Mouse (Mus musculus): ENCODE measurements around the gene Flvcr1. TPM values are rescaled to one million over a fixed set of nuclear protein-coding genes. Genes with fewer than 3 reads are reported as not detected.
A peak's percentile ranks its signal among the peaks of the same experiment; 100 is the strongest.

Flvcr1 gene
- polyA plus RNA-seq (2016; fragmentation: Nextera tagmentation; extraction: Ambion mirVana), result 6.4 and 6.9 TPM in 2 replicates

DNA sequence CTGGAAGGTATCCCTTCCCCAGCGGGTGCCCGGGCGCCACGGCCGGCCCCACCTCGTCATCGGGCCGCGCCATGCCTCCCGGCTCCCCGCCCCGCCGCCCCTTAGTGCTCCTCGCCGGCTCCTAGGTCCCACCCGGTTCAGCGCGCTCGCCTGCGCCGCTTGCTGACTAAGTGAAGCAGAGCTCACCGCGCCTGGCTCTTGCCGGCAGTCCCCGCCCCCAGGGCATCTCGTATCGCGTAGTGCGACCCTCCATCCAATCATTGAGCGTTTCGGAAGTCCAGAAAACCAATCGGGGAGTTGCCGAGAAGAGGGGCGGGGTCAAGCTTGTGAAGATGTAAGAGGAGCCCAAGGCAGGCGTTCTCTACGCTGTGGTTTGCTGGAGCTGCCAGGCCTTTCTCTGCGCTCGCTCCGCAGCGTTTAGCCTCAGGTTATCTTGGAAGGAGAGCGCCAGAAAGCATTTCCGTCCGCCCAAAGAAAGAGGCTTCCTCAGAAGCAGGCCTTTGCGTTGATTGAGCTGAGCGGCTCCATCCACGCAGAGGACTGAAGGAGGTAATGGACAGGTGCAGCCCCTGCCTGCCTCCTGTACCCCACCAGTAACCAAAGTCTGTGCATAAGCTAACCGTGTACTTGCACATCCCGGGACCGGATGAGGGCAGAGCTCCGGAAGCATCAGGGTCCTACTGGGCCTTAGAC lies at the start of gene Flvcr1:
TSS of gene Flvcr1 (minus strand) at position 138 of the 693 bp plus-strand sequence.
- Histone ChIP-seq H3K4me3 (peak within 1 kb of the TSS; percentile 71), H3K27me3 (ENCODE audit: insufficient read depth, poor library complexity, severe bottlenecking) (no peaks in the 10 kb centered on the region), H3K27ac (peak within 1 kb of the TSS; percentile 93), H3K4me1 (replicated peaks) (peaks cover 31% of the 10 kb centered on the region), H3K36me3 (peaks cover 10% of the 10 kb centered on the region), H3K9me3 (no peaks in the 10 kb centered on the region)
- DNase-seq (ENCODE audit: low spot score), result peak; percentile 99
- WGBS, result under 1% methylated on average over 50 of the region's 50 CpGs

DNA sequence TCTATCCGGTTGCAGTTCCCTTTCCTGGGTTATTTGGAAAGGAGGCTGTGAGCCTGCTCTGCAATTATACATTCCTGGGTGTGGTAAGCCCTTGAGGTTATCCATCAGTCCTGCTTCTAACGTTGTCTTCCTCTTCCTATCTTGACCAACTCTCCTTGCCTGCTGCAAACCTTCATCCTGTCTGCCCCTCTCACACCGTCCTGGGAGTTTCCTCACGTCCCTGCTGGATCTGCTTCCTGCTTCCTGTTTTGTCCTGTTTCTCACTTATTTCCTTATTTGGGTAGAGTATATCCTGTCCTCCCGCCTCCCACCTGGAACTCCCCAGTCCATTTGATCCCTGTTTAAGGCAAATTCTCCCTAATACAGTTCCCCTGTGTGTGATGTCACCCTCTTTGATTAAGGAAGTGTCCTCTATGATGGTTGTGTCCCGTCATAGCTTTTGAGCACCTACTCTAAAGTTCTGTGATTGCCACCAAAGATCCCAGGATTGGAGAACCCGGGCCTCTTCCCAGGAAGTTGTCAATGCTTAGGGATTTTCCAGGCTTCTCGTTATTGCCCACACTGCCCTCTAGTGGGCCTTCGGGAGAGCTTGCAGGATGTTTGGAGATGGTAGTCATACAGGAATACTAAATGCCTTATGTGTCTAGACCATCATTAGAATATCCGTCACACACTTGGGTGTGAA lies 49.4 kb upstream of the Flvcr1 start:
- no peak overlapping the region for H3K27ac ChIP-seq
- H3K36me3 ChIP-seq, result peaks cover 100% of the 10 kb centered on the region
- H3K4me3 ChIP-seq, result no peak overlapping the region
- WGBS, result 73% methylated on average over 10 of the region's 10 CpGs
- no peaks in the 10 kb centered on the region for H3K9me3 ChIP-seq
- H3K27me3 ChIP-seq (ENCODE audit: insufficient read depth, poor library complexity, severe bottlenecking), result no peaks in the 10 kb centered on the region
- no peaks in the 10 kb centered on the region for H3K4me1 ChIP-seq (replicated peaks)
- DNase-seq (ENCODE audit: low spot score), result peak; percentile 36

DNA sequence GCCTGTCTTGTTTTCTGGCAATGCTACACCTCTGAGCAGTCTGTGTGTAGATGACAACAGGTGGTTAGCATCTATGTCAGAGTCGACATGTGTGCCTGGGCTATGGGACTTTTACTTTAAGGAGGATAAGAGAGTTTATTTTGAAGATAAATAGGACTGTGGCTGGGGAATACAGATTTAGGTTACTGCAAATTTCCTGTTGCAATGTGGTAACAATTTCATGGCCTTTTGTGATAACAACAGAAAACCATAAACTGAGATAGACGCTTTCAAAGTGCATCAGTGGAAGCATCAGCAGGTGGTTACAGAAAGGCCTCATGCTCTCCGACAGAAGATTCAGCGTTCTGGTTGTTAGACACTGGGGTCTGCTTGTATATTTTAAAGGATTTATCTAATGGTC lies 47.5 kb upstream of the Flvcr1 start:
- 92% methylated on average over 4 of the region's 4 CpGs for WGBS
- no peak for DNase-seq (ENCODE audit: low spot score)
- no peaks in the 10 kb centered on the region for H3K4me1 ChIP-seq (replicated peaks)
- H3K9me3 ChIP-seq, result no peaks in the 10 kb centered on the region
- H3K27ac ChIP-seq, result no peak overlapping the region
- no peak overlapping the region for H3K4me3 ChIP-seq
- no peaks in the 10 kb centered on the region for H3K27me3 ChIP-seq (ENCODE audit: insufficient read depth, poor library complexity, severe bottlenecking)
- H3K36me3 ChIP-seq, result peaks cover 100% of the 10 kb centered on the region

DNA sequence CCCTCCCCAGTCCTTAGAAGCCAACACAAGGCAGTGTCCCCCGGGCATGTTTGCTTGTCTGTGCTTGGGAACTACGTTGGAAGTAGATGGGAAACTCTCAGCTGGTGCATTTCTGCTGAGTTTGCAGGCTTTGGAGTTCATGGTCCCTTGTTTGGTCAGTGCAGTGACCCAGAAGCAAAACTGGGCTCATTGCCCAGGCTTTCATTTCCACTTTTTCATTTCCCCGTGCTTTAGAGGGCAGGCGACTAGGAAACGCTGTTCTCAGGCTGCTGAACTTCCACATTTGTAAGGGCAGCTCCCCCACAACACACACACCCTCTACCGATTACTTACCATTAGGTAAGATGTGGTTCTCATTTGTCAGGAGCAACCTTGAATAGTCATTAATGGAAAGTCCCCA lies 47.0 kb upstream of the Flvcr1 start:
- Histone ChIP-seq H3K27ac (no peak overlapping the region), H3K36me3 (peaks cover 100% of the 10 kb centered on the region), H3K27me3 (ENCODE audit: insufficient read depth, poor library complexity, severe bottlenecking) (no peaks in the 10 kb centered on the region), H3K4me3 (no peak overlapping the region), H3K9me3 (no peaks in the 10 kb centered on the region), H3K4me1 (replicated peaks) (no peaks in the 10 kb centered on the region)
- no peak for DNase-seq (ENCODE audit: low spot score)
- WGBS, result 88% methylated on average over 6 of the region's 6 CpGs

DNA sequence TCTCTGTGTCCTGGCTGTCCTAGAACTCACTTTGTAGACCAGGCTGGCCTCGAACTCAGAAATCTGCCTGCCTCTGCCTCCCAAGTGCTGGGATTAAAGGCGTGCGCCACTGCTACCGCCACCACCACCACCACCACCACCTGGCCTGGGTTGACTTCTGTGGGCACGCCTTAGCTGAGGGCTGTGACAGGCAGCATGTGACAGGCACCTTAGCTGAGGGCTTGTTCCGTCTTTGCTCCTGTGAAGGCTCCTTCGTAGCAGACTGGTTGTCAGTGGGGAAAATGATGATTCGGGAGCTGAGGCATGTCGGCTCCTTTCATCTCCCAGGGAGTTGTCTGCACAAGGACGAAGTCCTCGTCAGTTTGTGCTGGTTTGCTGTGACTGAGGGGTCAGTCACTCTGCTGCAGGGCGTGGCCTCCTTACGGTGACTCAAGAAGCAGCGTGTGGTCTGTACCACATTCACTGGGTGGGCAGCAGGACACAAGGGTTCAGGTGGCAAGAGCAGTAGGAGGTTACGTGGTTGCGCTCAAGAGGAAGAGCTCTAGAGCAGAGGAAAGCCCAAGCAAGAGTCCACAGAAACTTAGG lies 46.5 kb upstream of the Flvcr1 start:
- Histone ChIP-seq H3K36me3 (peaks cover 100% of the 10 kb centered on the region), H3K4me1 (replicated peaks) (no peaks in the 10 kb centered on the region), H3K27ac (no peak overlapping the region), H3K27me3 (ENCODE audit: insufficient read depth, poor library complexity, severe bottlenecking) (no peaks in the 10 kb centered on the region), H3K4me3 (no peak overlapping the region), H3K9me3 (no peaks in the 10 kb centered on the region)
- WGBS, result 93% methylated on average over 16 of the region's 16 CpGs
- no peak for DNase-seq (ENCODE audit: low spot score)

DNA sequence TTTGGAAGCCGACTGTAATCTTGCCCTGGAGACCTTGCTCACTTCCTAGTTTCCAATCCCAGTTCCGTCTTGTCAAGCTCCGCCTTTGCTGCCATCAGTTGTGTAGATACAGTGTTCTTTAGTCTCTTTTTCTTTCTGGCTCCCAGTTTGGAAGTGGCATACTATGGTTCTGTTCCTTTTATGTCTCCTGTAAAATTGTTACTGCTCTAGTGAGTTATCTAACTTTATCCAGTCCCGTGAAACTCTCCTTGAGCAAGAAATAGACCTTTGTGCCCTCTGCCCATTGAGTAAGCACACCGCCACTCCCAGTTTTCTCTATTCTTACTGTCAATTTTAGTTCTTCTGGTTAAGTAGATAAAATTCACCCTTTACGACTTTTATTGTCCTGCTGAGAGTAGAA lies 45.7 kb upstream of the Flvcr1 start:
- WGBS, result 91% methylated on average over 6 of the region's 6 CpGs

DNA sequence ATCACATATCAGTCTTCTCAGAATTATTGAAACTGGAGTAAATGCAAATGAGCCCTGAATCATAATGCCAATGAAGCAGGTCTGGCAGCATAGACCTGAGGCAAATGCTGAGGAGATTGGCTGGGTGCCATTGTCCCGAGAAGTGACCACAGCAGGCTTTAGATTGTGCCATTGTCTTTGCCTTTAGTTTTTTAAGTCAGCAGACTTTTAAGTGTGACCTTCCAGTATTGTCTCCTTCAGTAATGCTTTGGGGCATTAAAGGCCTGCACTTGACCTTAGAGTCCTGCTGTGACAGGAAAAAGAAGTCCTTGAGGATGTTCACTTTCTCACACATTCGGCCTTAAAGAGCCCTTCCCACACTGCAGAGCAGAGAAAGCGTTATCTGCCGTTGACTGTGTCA lies 44.3 kb upstream of the Flvcr1 start:
- no peak overlapping the region for H3K4me3 ChIP-seq
- H3K36me3 ChIP-seq, result peaks cover 100% of the 10 kb centered on the region
- no peaks in the 10 kb centered on the region for H3K27me3 ChIP-seq (ENCODE audit: insufficient read depth, poor library complexity, severe bottlenecking)
- 86% methylated on average over 4 of the region's 4 CpGs for WGBS
- no peaks in the 10 kb centered on the region for H3K9me3 ChIP-seq
- H3K27ac ChIP-seq, result no peak overlapping the region
- no peaks in the 10 kb centered on the region for H3K4me1 ChIP-seq (replicated peaks)
- no peak for DNase-seq (ENCODE audit: low spot score)

More for the DNA sequence above, 45.7 kb upstream of the Flvcr1 start:
- Histone ChIP-seq H3K9me3 (no peaks in the 10 kb centered on the region), H3K27me3 (ENCODE audit: insufficient read depth, poor library complexity, severe bottlenecking) (no peaks in the 10 kb centered on the region), H3K4me1 (replicated peaks) (no peaks in the 10 kb centered on the region), H3K4me3 (no peak overlapping the region), H3K36me3 (peaks cover 100% of the 10 kb centered on the region), H3K27ac (no peak overlapping the region)
- no peak for DNase-seq (ENCODE audit: low spot score)

DNA sequence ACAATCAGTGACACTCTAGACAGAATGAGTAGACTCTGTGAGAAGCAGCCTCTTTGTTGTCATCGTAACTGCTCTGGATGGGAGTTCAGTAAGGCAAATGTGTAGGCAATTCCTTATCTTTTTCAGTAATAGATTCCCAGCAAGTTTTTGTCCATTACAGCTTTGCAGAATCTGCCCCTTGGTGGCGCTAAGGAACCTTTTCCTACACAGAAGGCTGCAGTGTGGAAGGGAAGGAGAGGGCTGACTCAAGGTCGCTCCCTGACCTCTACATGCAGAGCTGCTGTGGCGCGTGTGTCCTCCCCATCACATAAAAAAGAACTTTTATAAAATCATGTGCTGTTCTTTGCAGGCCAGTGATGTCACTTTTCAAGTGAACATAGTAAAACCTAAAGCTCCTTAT lies 42.4 kb upstream of the Flvcr1 start:
- no peak overlapping the region for H3K4me3 ChIP-seq
- H3K27ac ChIP-seq, result no peak overlapping the region
- 76% methylated on average over 5 of the region's 5 CpGs for WGBS
- peaks cover 88% of the 10 kb centered on the region for H3K36me3 ChIP-seq
- no peak for DNase-seq (ENCODE audit: low spot score)
- peaks cover 15% of the 10 kb centered on the region for H3K4me1 ChIP-seq (replicated peaks)
- H3K9me3 ChIP-seq, result no peaks in the 10 kb centered on the region
- H3K27me3 ChIP-seq (ENCODE audit: insufficient read depth, poor library complexity, severe bottlenecking), result no peaks in the 10 kb centered on the region

DNA sequence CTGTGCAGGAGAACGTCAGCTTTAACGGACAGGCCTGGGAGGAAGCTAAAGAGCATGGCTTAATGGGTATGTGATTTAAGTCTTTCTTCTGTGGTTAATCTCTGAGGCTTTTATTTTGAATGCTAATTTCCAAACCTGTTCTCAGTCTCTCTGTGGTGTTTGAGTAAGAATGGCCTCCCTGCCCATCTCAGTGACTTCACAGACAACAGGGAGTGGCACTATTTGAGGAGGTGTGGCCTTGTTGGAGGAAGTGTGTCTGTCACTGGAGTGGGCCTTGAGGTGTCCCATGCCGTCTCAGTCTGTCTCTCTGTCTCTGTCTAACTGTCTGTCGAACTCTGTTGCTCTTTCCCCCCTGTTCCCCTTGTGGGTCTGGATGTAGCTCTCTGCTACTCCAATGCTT lies 39.2 kb upstream of the Flvcr1 start:
- 90% methylated on average over 4 of the region's 4 CpGs for WGBS
- peaks cover 56% of the 10 kb centered on the region for H3K36me3 ChIP-seq
- no peak for DNase-seq (ENCODE audit: low spot score)

DNA sequence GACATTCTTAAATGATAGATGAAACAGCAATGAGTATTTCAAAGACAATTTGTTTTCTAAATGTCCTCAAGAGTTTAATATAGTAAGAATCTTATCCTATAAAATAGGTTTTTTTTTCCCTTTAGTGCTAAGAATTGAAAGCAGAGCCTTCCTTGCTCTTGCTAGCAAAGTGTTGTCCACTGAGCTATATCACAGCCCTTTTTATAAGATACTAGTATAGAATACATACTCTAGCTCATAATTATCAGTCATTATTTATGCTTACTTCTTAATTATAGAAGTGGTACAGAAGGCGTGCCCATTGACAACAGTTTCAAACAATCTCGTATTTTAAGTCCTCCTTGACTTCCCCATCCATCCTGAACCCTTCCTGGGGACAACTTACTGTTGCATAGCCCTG lies 38.6 kb upstream of the Flvcr1 start:
- no peaks in the 10 kb centered on the region for H3K9me3 ChIP-seq
- peaks cover 49% of the 10 kb centered on the region for H3K36me3 ChIP-seq
- H3K27ac ChIP-seq, result no peak overlapping the region
- no peak overlapping the region; the same call in 1 of the 2 replicates for H3K4me3 ChIP-seq
- peaks cover 27% of the 10 kb centered on the region for H3K4me1 ChIP-seq (replicated peaks)
- no peaks in the 10 kb centered on the region; the same call in 1 of the 2 replicates for H3K27me3 ChIP-seq (ENCODE audit: insufficient read depth, poor library complexity, severe bottlenecking)
- 93% methylated on average over 2 of the region's 2 CpGs for WGBS
- no peak for DNase-seq (ENCODE audit: low spot score)

More for the DNA sequence above, 39.2 kb upstream of the Flvcr1 start:
- no peaks in the 10 kb centered on the region; the same call in 1 of the 2 replicates for H3K27me3 ChIP-seq (ENCODE audit: insufficient read depth, poor library complexity, severe bottlenecking)
- H3K4me1 ChIP-seq (replicated peaks), result peaks cover 27% of the 10 kb centered on the region
- no peaks in the 10 kb centered on the region for H3K9me3 ChIP-seq
- H3K4me3 ChIP-seq, result no peak overlapping the region
- no peak overlapping the region for H3K27ac ChIP-seq

DNA sequence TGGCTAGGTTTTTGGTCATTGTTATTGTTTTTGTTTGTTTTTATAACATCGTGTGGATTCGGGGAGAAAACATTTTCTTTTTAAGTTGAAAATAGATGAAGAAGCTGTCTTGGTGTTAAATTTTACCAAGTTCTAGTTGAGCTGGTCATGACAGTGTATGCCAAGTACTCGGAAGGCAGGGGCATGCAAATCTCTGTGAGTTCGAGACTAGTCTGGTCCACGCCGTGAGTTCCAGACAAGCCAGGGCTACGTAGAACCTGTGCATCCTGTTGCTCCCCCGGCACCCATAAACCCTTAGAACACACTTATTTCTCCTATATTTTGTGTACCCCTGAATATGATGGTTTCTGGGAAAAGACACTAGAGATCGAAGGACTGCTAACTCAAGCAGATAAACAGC lies 37.7 kb upstream of the Flvcr1 start:
- Histone ChIP-seq H3K9me3 (no peaks in the 10 kb centered on the region), H3K4me3 (peak overlapping the region; percentile 88), H3K27ac (no peak overlapping the region), H3K4me1 (replicated peaks) (peaks cover 27% of the 10 kb centered on the region), H3K27me3 (ENCODE audit: insufficient read depth, poor library complexity, severe bottlenecking) (no peaks in the 10 kb centered on the region; the same call in 1 of the 2 replicates), H3K36me3 (peaks cover 41% of the 10 kb centered on the region)
- 68% methylated on average over 9 of the region's 9 CpGs for WGBS
- DNase-seq (ENCODE audit: low spot score), result no peak

DNA sequence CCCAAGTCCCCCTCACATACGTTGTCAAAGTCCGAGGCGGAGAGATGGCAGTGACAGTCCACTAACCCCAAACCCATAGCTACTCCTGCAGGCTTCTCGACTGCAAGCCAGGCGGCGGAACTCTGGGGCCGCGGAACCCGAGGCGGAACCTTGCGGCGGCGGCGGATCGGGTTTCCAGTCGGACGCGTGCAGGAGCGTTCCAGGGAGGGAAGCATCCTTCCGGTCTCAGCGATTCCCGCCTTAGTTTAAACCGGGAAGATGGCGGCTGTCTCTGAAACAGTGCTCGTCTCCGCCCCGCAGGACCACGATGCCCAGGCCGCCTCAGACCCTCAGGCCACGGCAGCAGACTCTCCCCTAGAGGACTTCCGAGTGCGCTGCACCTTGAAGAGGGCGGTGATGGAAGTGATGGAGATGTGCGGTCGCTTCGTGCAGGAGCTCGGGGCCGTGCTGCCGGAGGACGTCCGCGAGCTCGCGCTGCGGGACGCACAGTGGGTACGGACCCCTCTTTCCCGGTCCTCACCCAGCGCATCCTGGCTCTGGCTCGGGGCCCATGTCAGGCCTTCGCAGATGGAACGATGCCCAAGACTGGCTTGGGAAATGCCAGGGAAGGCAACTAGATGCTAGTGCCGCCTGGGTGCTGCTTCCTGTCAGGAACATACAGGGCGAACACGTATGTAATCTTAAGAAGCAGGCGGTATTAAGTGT lies 37.0 kb upstream of the Flvcr1 start, which contains the start of the genes Tatdn3 and Nsl1:
TSS of gene Tatdn3 (minus strand) at position 152 of the 705 bp plus-strand sequence.
TSS of gene Nsl1 (plus strand) at position 232 of the 705 bp plus-strand sequence.
- under 1% methylated on average over 56 of the region's 56 CpGs for WGBS

More for the DNA sequence above, 37.0 kb upstream of the Flvcr1 start, which contains the start of the genes Tatdn3 and Nsl1:
- Histone ChIP-seq H3K9me3 (no peaks in the 10 kb centered on the region), H3K4me1 (replicated peaks) (peaks cover 27% of the 10 kb centered on the region), H3K27ac (peak within 1 kb of the TSS; percentile 95), H3K36me3 (peaks cover 33% of the 10 kb centered on the region), H3K27me3 (ENCODE audit: insufficient read depth, poor library complexity, severe bottlenecking) (no peaks in the 10 kb centered on the region; the same call in 1 of the 2 replicates), H3K4me3 (peak within 1 kb of the TSS; percentile 88)
- DNase-seq (ENCODE audit: low spot score), result peak; percentile 88
